Comparison of ENCODE assay signal across 8 mouse cellular contexts in genomic region chr1:60862951-60863461, GRCm38 (mm10). TPM values are rescaled to one million over a fixed set of nuclear protein-coding genes. Genes with fewer than 3 reads are reported as not detected.
DNase-seq lines count a peak whose midpoint lies in the region; ATAC-seq lines count a peak whose summit lies in the region.

No protein-coding gene starts in this region.

- no peak overlapping the region; the same call in 1 of the 2 replicates for H3K27ac ChIP-seq in heart, embryonic 10.5 days
- H3K27ac ChIP-seq in liver, embryonic 13.5 days, result peak overlapping the region; percentile 18; the same call in 1 of the 2 replicates

- peaks cover 25% of the 10 kb centered on the region for H3K4me1 ChIP-seq in heart, embryonic 10.5 days
- H3K4me1 ChIP-seq in liver, embryonic 13.5 days (replicated peaks), result peaks cover 22% of the 10 kb centered on the region

- H3K36me3 ChIP-seq in heart, embryonic 10.5 days, result no peaks in the 10 kb centered on the region
- H3K36me3 ChIP-seq in liver, embryonic 13.5 days, result no peaks in the 10 kb centered on the region

- no peak overlapping the region for H3K4me2 ChIP-seq in liver, embryonic 13.5 days

- no peaks in the 10 kb centered on the region for H3K27me3 ChIP-seq in heart, embryonic 10.5 days (ENCODE audit: insufficient read depth, poor library complexity, severe bottlenecking)
- no peaks in the 10 kb centered on the region for H3K27me3 ChIP-seq in liver, embryonic 13.5 days

- peak; percentile 99 for DNase-seq in heart, adult 11 months
- no peak for DNase-seq in heart, embryonic 10.5 days (ENCODE audit: low spot score)
- peak; percentile 55 for DNase-seq in fibroblast of lung, adult 2 months (ENCODE audit: low read depth)
- no peak for DNase-seq in liver, embryonic 13.5 days
- no peak for DNase-seq in thymus, postnatal 36 days
- DNase-seq in Muller cell, postnatal 12 days (ENCODE audit: inconsistent ontology term), result no peak
- DNase-seq in spleen, postnatal 4 days (ENCODE audit: low spot score in 2 of 2), result no peak

- peak; percentile 19 for ATAC-seq in inflammation-experienced regulatory T-cells, adult 6 months
- peak; percentile 46; the same call in 1 of the 2 replicates for ATAC-seq in liver, embryonic 13.5 days (ENCODE audit: low read depth)

- no peak overlapping the region for H3K4me3 ChIP-seq in heart, embryonic 10.5 days
- no peak overlapping the region for H3K4me3 ChIP-seq in liver, embryonic 13.5 days (replicated peaks)

- H3K9me3 ChIP-seq in heart, embryonic 10.5 days, result no peaks in the 10 kb centered on the region
- H3K9me3 ChIP-seq in liver, embryonic 13.5 days (replicated peaks), result no peaks in the 10 kb centered on the region

- no peak overlapping the region for H3K9ac ChIP-seq in liver, embryonic 13.5 days

- 47% methylated on average over 13 of the region's 13 CpGs for WGBS in heart, embryonic 10.5 days
- WGBS in liver, embryonic 13.5 days (ENCODE audit: insufficient replicate concordance), result 12% methylated on average over 13 of the region's 13 CpGs

RNA-seq across cellular contexts. Expression of gene Ctla4, which starts 23.8 kb away (rescaled TPM):
- not detected in 2 replicates for polyA plus RNA-seq in heart, embryonic 10.5 days (2016; fragmentation: Nextera tagmentation; extraction: Ambion mirVana)
- polyA plus RNA-seq in inflammation-experienced regulatory T-cells, adult 6 months (2017; shearing (Covaris generic)), result 100 to 1,000 TPM; 121 to 243 (median 214) TPM
- polyA plus RNA-seq in liver, embryonic 13.5 days (2015; fragmentation: Nextera tagmentation; extraction: Ambion mirVana), result not detected in 2 replicates

Comparison
In these comparisons a context has a peak if more than half of its experiments do, and no peak if none do; other contexts are left out.
1. DNase-seq: peak in heart, adult 11 months (single experiment) and fibroblast of lung, adult 2 months (single experiment); none in heart, embryonic 10.5 days (single experiment), liver, embryonic 13.5 days (single experiment), thymus, postnatal 36 days (0 of 2), Muller cell, postnatal 12 days (single experiment) and spleen, postnatal 4 days (0 of 2).
2. RNA of gene Ctla4, which starts 23.8 kb away (polyA plus RNA-seq): 121 to 243 TPM in inflammation-experienced regulatory T-cells, adult 6 months; not detected in heart, embryonic 10.5 days and not detected in liver, embryonic 13.5 days; every median in the first group is over 100 times any median in the second.